Mouse (Mus musculus): ENCODE results near the gene Ddx23. TPM values are rescaled to one million over a fixed set of nuclear protein-coding genes. Genes with fewer than 3 reads are reported as not detected.

Ddx23 gene
- polyA plus RNA-seq, 1 experiment, result 59.7 TPM

GRCm38 (mm10) chr15:98696216-98696615 lies 33.5 kb upstream of the Ddx23 start:
- Histone ChIP-seq H3K27ac (ENCODE audit: control insufficient read depth, insufficient read depth, low read length) (no peak overlapping the region), H3K4me3 (ENCODE audit: control insufficient read depth, insufficient read depth, low read length) (no peak overlapping the region), H3K27me3 (ENCODE audit: control insufficient read depth, insufficient read depth, low read length) (peaks cover 2% of the 10 kb centered on the region; the same call in 1 of the 2 replicates), H3K36me3 (ENCODE audit: control insufficient read depth, insufficient read depth, low read length) (no peaks in the 10 kb centered on the region), H3K4me1 (replicated peaks; ENCODE audit: control insufficient read depth, insufficient read depth, low read length) (0 out of 2 replicates have a peak, but pooled peaks cover 4% of the 10 kb centered on the region)
- WGBS, result 74% methylated on average over 8 of the region's 8 CpGs
- no peak for TF ChIP-seq CTCF (IDR thresholded peaks at IDR 0.05; ENCODE audit: borderline replicate concordance, control insufficient read depth, extremely low read depth, insufficient read depth, low read length, poor library complexity)
- no peak for DNase-seq

DNA sequence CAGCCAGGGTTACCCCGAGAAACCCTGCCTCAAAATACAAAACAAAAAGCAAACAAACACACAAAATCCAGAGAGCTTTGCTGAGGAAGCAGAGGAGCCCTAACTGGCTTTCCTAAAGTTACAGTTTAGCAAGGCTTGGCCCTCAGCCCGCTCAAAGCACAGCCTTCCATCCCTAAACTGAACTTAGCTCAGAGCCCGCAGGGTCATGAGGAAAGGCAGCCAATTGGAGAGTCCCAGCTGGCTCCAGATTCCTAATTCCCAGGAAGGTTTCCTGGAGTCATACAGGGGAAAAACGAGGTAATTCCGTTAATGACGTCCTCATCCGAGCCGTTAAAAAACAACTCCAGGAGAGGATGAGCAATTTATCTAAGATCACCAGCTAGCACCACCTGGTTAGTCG lies 33.0 kb upstream of the Ddx23 start:
- peaks cover 2% of the 10 kb centered on the region; the same call in 1 of the 2 replicates for H3K27me3 ChIP-seq (ENCODE audit: control insufficient read depth, insufficient read depth, low read length)
- H3K27ac ChIP-seq (ENCODE audit: control insufficient read depth, insufficient read depth, low read length), result no peak overlapping the region
- WGBS, result 70% methylated on average over 9 of the region's 9 CpGs
- no peak for DNase-seq
- no peaks in the 10 kb centered on the region for H3K36me3 ChIP-seq (ENCODE audit: control insufficient read depth, insufficient read depth, low read length)
- no peak overlapping the region for H3K4me3 ChIP-seq (ENCODE audit: control insufficient read depth, insufficient read depth, low read length)
- H3K4me1 ChIP-seq (replicated peaks; ENCODE audit: control insufficient read depth, insufficient read depth, low read length), result 0 out of 2 replicates have a peak, but pooled peaks cover 4% of the 10 kb centered on the region
- TF ChIP-seq POLR2A (IDR thresholded peaks at IDR 0.05; ENCODE audit: control insufficient read depth, extremely low read depth, insufficient read depth, low read length, poor library complexity) (no peak), CTCF (IDR thresholded peaks at IDR 0.05; ENCODE audit: borderline replicate concordance, control insufficient read depth, extremely low read depth, insufficient read depth, low read length, poor library complexity) (no peak)

GRCm38 (mm10) chr15:98692171-98692715 lies 29.5 kb upstream of the Ddx23 start:
- H3K36me3 ChIP-seq (ENCODE audit: control insufficient read depth, insufficient read depth, low read length), result no peaks in the 10 kb centered on the region
- H3K4me1 ChIP-seq (replicated peaks; ENCODE audit: control insufficient read depth, insufficient read depth, low read length), result no peaks in the 10 kb centered on the region
- no peak overlapping the region for H3K4me3 ChIP-seq (ENCODE audit: control insufficient read depth, insufficient read depth, low read length)
- no peaks in the 10 kb centered on the region for H3K27me3 ChIP-seq (ENCODE audit: control insufficient read depth, insufficient read depth, low read length)
- DNase-seq, result no peak
- H3K27ac ChIP-seq (ENCODE audit: control insufficient read depth, insufficient read depth, low read length), result no peak overlapping the region
- no peak for TF ChIP-seq CTCF (IDR thresholded peaks at IDR 0.05; ENCODE audit: borderline replicate concordance, control insufficient read depth, extremely low read depth, insufficient read depth, low read length, poor library complexity)
- no peak for TF ChIP-seq POLR2A (IDR thresholded peaks at IDR 0.05; ENCODE audit: control insufficient read depth, extremely low read depth, insufficient read depth, low read length, poor library complexity)
- 75% methylated on average over 11 of the region's 11 CpGs for WGBS

DNA sequence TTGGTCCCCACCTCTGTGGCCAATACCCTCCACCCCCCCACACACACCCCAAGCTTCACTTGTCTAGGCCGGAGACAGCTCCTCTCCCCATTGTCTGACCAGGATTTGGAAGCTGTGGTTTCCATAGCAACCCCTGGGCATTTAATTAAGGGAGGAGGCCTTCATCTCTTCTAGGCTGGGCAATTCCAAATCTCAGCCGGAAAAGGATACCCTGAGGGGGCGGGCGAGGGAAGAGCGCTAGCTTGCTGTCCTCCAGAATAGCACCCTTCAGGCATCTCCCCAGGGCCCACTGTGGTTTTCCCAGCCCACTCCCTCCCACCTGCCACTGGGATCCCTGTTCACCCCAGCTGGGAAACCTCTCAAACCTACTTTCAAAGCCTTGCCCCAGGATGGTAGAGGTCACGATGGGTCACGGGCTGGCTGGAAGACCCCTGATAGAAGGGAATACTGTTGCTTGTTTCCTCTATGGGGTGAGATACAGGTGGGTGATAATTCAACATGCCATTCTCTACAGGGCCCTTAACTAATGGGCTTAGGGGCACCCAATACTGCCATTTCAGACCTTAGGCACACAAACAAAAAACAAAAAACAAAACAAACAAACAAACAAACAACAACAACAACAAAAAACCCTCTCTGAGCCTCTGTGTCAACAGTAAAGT lies 28.9 kb upstream of the Ddx23 start:
- no peak overlapping the region for H3K4me3 ChIP-seq (ENCODE audit: control insufficient read depth, insufficient read depth, low read length)
- H3K27ac ChIP-seq (ENCODE audit: control insufficient read depth, insufficient read depth, low read length), result no peak overlapping the region
- H3K4me1 ChIP-seq (replicated peaks; ENCODE audit: control insufficient read depth, insufficient read depth, low read length), result no peaks in the 10 kb centered on the region
- TF ChIP-seq POLR2A (IDR thresholded peaks at IDR 0.05; ENCODE audit: control insufficient read depth, extremely low read depth, insufficient read depth, low read length, poor library complexity), result no peak
- no peak for TF ChIP-seq CTCF (IDR thresholded peaks at IDR 0.05; ENCODE audit: borderline replicate concordance, control insufficient read depth, extremely low read depth, insufficient read depth, low read length, poor library complexity)
- 99% methylated on average over 7 of the region's 7 CpGs for WGBS
- H3K27me3 ChIP-seq (ENCODE audit: control insufficient read depth, insufficient read depth, low read length), result no peaks in the 10 kb centered on the region
- DNase-seq, result no peak
- no peaks in the 10 kb centered on the region for H3K36me3 ChIP-seq (ENCODE audit: control insufficient read depth, insufficient read depth, low read length)

DNA sequence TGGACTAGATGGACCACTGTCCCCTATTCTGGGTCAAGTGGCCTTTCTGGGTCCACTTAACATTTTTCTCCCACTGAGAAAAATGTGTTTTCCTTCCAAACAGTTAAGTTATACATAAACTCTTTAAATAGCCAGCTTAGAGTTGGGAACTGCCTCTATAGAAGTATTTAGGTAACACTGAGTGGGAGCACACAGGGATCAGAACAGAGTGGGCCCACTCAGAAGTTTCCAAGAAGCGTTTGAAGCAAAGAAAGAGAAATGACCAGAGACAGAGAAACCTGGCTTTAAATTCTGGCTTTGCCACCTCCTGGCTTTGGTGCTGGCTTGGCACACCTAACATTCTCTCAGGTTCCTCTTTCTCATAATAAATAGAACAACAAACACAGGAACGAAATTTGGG lies 27.0 kb upstream of the Ddx23 start:
- no peaks in the 10 kb centered on the region for H3K36me3 ChIP-seq (ENCODE audit: control insufficient read depth, insufficient read depth, low read length)
- no peak for DNase-seq
- no peak overlapping the region for H3K4me3 ChIP-seq (ENCODE audit: control insufficient read depth, insufficient read depth, low read length)
- TF ChIP-seq POLR2A (IDR thresholded peaks at IDR 0.05; ENCODE audit: control insufficient read depth, extremely low read depth, insufficient read depth, low read length, poor library complexity) (no peak), CTCF (IDR thresholded peaks at IDR 0.05; ENCODE audit: borderline replicate concordance, control insufficient read depth, extremely low read depth, insufficient read depth, low read length, poor library complexity) (no peak)
- WGBS, result 61% methylated on average over 2 of the region's 2 CpGs
- H3K27me3 ChIP-seq (ENCODE audit: control insufficient read depth, insufficient read depth, low read length), result no peaks in the 10 kb centered on the region
- H3K4me1 ChIP-seq (replicated peaks; ENCODE audit: control insufficient read depth, insufficient read depth, low read length), result no peaks in the 10 kb centered on the region
- H3K27ac ChIP-seq (ENCODE audit: control insufficient read depth, insufficient read depth, low read length), result no peak overlapping the region

DNA sequence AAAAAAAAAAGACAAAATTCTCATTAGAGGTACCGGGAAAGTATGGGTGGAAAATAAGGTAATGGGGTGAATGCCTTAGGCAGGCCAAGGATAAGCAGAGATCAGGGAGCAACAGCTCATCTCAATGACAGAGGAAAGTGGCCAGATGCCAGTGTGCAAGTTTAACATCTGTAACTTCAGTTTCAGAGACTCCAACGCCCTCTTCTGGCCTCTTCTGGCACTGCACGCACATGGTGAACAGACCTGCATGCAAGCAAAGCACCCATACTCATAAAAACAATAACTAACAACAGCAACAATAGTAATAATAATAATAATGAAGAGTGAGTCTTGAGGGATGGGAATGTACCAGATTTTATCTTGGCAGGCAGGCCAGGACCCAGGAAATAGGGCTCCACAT lies 23.2 kb upstream of the Ddx23 start:
- H3K4me1 ChIP-seq (replicated peaks; ENCODE audit: control insufficient read depth, insufficient read depth, low read length), result no peaks in the 10 kb centered on the region
- H3K27me3 ChIP-seq (ENCODE audit: control insufficient read depth, insufficient read depth, low read length), result no peaks in the 10 kb centered on the region
- H3K4me3 ChIP-seq (ENCODE audit: control insufficient read depth, insufficient read depth, low read length), result no peak overlapping the region
- no peak for DNase-seq
- H3K36me3 ChIP-seq (ENCODE audit: control insufficient read depth, insufficient read depth, low read length), result no peaks in the 10 kb centered on the region
- H3K27ac ChIP-seq (ENCODE audit: control insufficient read depth, insufficient read depth, low read length), result no peak overlapping the region
- TF ChIP-seq POLR2A (IDR thresholded peaks at IDR 0.05; ENCODE audit: control insufficient read depth, extremely low read depth, insufficient read depth, low read length, poor library complexity), result no peak
- TF ChIP-seq CTCF (IDR thresholded peaks at IDR 0.05; ENCODE audit: borderline replicate concordance, control insufficient read depth, extremely low read depth, insufficient read depth, low read length, poor library complexity), result no peak
- WGBS, result 83% methylated on average over 3 of the region's 3 CpGs

Measured in thymus, adult 2 months (tissue).